Mouse (Mus musculus): ENCODE data around the gene Sh3pxd2a. TPM values are rescaled to one million over a fixed set of nuclear protein-coding genes. Genes with fewer than 3 reads are reported as not detected.
A peak's percentile ranks its signal among the peaks of the same experiment; 100 is the strongest.

Sh3pxd2a gene
- polyA plus RNA-seq, 1 experiment from 2014 or later, result 0.82 TPM

DNA sequence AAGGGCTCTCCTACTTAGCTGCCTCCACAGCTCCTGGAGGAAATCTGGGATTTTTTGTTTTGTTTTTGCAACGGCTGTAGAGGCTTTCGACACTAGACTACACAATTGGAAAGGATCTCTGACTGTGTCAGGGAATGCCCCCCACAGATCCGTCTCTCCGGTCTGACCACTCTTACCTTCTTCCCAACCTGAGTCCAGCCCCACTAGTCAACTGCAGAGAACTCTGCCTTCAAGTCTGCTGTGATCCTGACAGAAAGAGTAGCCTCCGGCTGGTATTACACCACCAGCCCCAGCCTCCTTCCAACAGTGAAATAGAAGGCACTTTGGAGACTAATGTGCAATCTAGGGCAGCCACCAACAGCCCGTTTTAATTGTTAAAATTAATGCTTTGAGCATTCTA, 1.5 kb downstream of the Sh3pxd2a start:
- Histone ChIP-seq H3K4me1 (ENCODE audit: insufficient read depth) (peaks cover 29% of the 10 kb centered on the region), H3K4me3 (ENCODE audit: low read depth, low read length) (peak overlapping the region; percentile 66), H3K9me3 (ENCODE audit: low read length) (no peaks in the 10 kb centered on the region), H3K36me3 (replicated peaks; ENCODE audit: insufficient read depth, low read length) (no peaks in the 10 kb centered on the region), H3K9ac (replicated peaks) (0 out of 2 replicates have a peak overlapping the region, but pooled peaks have one; percentile 77), H3K27me3 (ENCODE audit: insufficient read depth, low read length) (peaks cover 10% of the 10 kb centered on the region; the same call in 1 of the 2 replicates), H3K27ac (ENCODE audit: low read depth) (0 out of 2 replicates have a peak overlapping the region, but pooled peaks have one; percentile 96), H3K4me2 (ENCODE audit: low read depth, low read length) (peak overlapping the region; percentile 91)
- no peak for ATAC-seq
- DNase-seq, result no peak
- TF ChIP-seq EP300 (IDR thresholded peaks at IDR 0.05; ENCODE audit: low read depth) (no peak), CTCF (IDR thresholded peaks at IDR 0.05; ENCODE audit: low read depth) (no peak)
- 44% methylated on average over 6 of the region's 6 CpGs for WGBS (ENCODE audit: insufficient replicate concordance)

DNA sequence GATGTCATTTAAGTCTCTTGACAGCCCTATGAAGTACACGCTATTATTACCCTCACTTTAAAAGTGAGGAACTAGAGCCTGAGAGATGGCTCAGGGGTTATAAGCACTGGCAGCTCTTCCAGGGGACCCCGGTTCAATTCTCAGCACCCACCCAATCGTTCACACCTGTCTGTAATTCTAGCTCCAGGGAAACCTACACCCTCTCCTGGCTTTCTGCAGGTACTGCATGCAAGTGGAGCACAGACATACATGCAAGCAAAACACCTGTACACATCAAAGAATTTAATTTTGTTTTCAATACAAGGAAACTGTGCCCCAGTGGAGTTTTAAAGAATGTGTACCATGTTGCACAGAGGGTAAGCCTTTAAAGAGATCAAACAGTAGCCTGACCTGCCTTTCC, 2.4 kb downstream of the Sh3pxd2a start:
- peaks cover 37% of the 10 kb centered on the region for H3K4me1 ChIP-seq (ENCODE audit: insufficient read depth)
- no peak for DNase-seq
- H3K9me3 ChIP-seq (ENCODE audit: low read length), result no peaks in the 10 kb centered on the region
- H3K9ac ChIP-seq (replicated peaks), result no peak overlapping the region
- TF ChIP-seq CTCF (IDR thresholded peaks at IDR 0.05; ENCODE audit: low read depth), result peak; percentile 47
- TF ChIP-seq EP300 (IDR thresholded peaks at IDR 0.05; ENCODE audit: low read depth), result no peak; the same call in 1 of the 2 replicates
- 0 out of 2 replicates have a peak overlapping the region, but pooled peaks have one; percentile 22 for H3K27ac ChIP-seq (ENCODE audit: low read depth)
- H3K27me3 ChIP-seq (ENCODE audit: insufficient read depth, low read length), result peaks cover 10% of the 10 kb centered on the region; the same call in 1 of the 2 replicates
- WGBS (ENCODE audit: insufficient replicate concordance), result 78% methylated on average over 3 of the region's 3 CpGs
- no peak overlapping the region for H3K4me3 ChIP-seq (ENCODE audit: low read depth, low read length)
- H3K36me3 ChIP-seq (replicated peaks; ENCODE audit: insufficient read depth, low read length), result no peaks in the 10 kb centered on the region
- H3K4me2 ChIP-seq (ENCODE audit: low read depth, low read length), result no peak overlapping the region
- no peak for ATAC-seq

- no peak for DNase-seq
Observed at GRCm38 (mm10) chr19:47461386-47461785, 2.8 kb downstream of the Sh3pxd2a start.

DNA sequence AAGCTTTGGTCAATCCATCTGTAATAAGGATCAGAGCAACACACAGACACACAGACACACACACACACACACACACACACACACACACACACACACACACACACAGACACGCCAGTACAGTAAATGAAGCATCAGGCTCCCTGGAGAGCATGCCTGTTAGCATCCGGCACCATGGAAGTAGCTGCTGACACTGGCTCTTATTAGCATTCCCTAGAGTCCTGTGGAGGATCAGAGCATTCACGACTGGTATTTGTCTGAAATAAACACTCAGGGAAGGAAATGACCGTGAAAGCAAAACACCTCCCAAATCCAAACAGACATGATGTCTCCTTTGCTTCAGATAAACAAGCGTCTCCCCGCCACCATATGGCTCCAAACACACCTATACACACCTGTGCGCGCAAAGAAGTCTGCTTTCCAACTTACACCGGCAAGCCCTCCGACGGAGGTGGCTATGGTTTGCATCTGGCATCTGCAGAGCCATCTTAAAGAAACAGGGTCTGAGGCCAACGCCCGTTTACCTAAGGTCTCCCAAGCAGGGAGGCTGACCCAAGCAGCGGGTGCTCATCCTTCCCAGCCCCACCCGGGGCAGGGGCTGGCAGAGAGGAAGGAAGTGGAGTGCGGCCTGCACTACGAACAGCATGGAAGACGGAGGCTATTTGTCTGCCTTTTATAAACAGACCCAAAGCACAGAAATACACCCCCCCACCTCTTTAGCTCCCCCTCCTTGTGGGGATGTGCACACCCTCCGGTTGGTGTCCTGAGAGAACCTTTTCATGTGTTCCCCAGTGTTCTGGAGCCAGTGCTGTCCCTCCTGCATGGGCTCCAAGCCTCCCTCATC, 3.9 kb downstream of the Sh3pxd2a start:
- no peak overlapping the region for H3K9ac ChIP-seq (replicated peaks)
- DNase-seq (no peak), ATAC-seq (no peak)
- no peak overlapping the region for H3K4me3 ChIP-seq (ENCODE audit: low read depth, low read length)
- H3K9me3 ChIP-seq (ENCODE audit: low read length), result no peaks in the 10 kb centered on the region
- H3K27me3 ChIP-seq (ENCODE audit: insufficient read depth, low read length), result peaks cover 10% of the 10 kb centered on the region; the same call in 1 of the 2 replicates
- no peak overlapping the region for H3K4me2 ChIP-seq (ENCODE audit: low read depth, low read length)
- WGBS (ENCODE audit: insufficient replicate concordance), result 55% methylated on average over 19 of the region's 19 CpGs
- no peaks in the 10 kb centered on the region for H3K36me3 ChIP-seq (replicated peaks; ENCODE audit: insufficient read depth, low read length)
- TF ChIP-seq CTCF (IDR thresholded peaks at IDR 0.05; ENCODE audit: low read depth) (no peak), EP300 (IDR thresholded peaks at IDR 0.05; ENCODE audit: low read depth) (no peak)
- no peak overlapping the region for H3K27ac ChIP-seq (ENCODE audit: low read depth)
- H3K4me1 ChIP-seq (ENCODE audit: insufficient read depth), result peaks cover 51% of the 10 kb centered on the region

More at GRCm38 (mm10) chr19:47461386-47461785, 2.8 kb downstream of the Sh3pxd2a start:
- WGBS (ENCODE audit: insufficient replicate concordance), result 64% methylated on average over 9 of the region's 9 CpGs
- H3K4me2 ChIP-seq (ENCODE audit: low read depth, low read length), result no peak overlapping the region
- no peak overlapping the region for H3K9ac ChIP-seq (replicated peaks)
- no peak overlapping the region for H3K4me3 ChIP-seq (ENCODE audit: low read depth, low read length)
- no peak for ATAC-seq
- no peak overlapping the region for H3K27ac ChIP-seq (ENCODE audit: low read depth)
- H3K4me1 ChIP-seq (ENCODE audit: insufficient read depth), result peaks cover 40% of the 10 kb centered on the region
- no peaks in the 10 kb centered on the region for H3K9me3 ChIP-seq (ENCODE audit: low read length)
- H3K36me3 ChIP-seq (replicated peaks; ENCODE audit: insufficient read depth, low read length), result no peaks in the 10 kb centered on the region
- TF ChIP-seq EP300 (IDR thresholded peaks at IDR 0.05; ENCODE audit: low read depth) (peak; percentile 58), CTCF (IDR thresholded peaks at IDR 0.05; ENCODE audit: low read depth) (no peak)
- H3K27me3 ChIP-seq (ENCODE audit: insufficient read depth, low read length), result peaks cover 10% of the 10 kb centered on the region; the same call in 1 of the 2 replicates

DNA sequence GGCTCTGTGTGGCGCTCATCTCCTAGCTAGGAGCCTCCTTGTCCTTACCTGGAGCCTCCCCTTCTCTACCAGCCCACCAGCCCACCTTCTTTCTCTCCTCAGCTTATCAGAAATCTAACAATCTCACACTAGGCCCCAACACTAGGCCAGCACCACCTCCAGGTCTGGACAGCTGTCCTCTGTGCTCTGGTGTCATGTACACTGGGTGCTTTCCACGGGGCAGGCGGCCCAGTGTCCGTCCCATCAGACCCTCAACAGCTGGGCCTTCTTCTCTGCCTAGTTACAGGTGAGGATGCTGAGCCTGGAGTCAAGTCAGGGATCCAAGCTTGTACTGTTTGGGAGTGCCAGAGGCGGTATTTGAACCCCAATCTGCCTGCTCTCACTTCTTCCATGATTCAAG, 5.0 kb downstream of the Sh3pxd2a start:
- TF ChIP-seq CTCF (IDR thresholded peaks at IDR 0.05; ENCODE audit: low read depth), result no peak
- no peak for TF ChIP-seq EP300 (IDR thresholded peaks at IDR 0.05; ENCODE audit: low read depth)
- Histone ChIP-seq H3K36me3 (replicated peaks; ENCODE audit: insufficient read depth, low read length) (no peaks in the 10 kb centered on the region), H3K9me3 (ENCODE audit: low read length) (no peaks in the 10 kb centered on the region), H3K27ac (ENCODE audit: low read depth) (no peak overlapping the region), H3K4me2 (ENCODE audit: low read depth, low read length) (no peak overlapping the region), H3K4me3 (ENCODE audit: low read depth, low read length) (no peak overlapping the region), H3K27me3 (ENCODE audit: insufficient read depth, low read length) (peaks cover 7% of the 10 kb centered on the region; the same call in 1 of the 2 replicates), H3K9ac (replicated peaks) (no peak overlapping the region), H3K4me1 (ENCODE audit: insufficient read depth) (peaks cover 62% of the 10 kb centered on the region)
- ATAC-seq (no peak), DNase-seq (no peak)
- 75% methylated on average over 5 of the region's 5 CpGs for WGBS (ENCODE audit: insufficient replicate concordance)

GRCm38 (mm10) chr19:47458504-47459161, 5.6 kb downstream of the Sh3pxd2a start:
- Histone ChIP-seq H3K4me1 (ENCODE audit: insufficient read depth) (peaks cover 66% of the 10 kb centered on the region), H3K9me3 (ENCODE audit: low read length) (no peaks in the 10 kb centered on the region), H3K4me2 (ENCODE audit: low read depth, low read length) (no peak overlapping the region), H3K4me3 (ENCODE audit: low read depth, low read length) (no peak overlapping the region), H3K27ac (ENCODE audit: low read depth) (peak overlapping the region; percentile 78), H3K9ac (replicated peaks) (peak overlapping the region; percentile 0; the same call in 1 of the 2 replicates), H3K27me3 (ENCODE audit: insufficient read depth, low read length) (peaks cover 3% of the 10 kb centered on the region; the same call in 1 of the 2 replicates), H3K36me3 (replicated peaks; ENCODE audit: insufficient read depth, low read length) (no peaks in the 10 kb centered on the region)
- ATAC-seq, result no peak
- TF ChIP-seq CTCF (IDR thresholded peaks at IDR 0.05; ENCODE audit: low read depth) (no peak), EP300 (IDR thresholded peaks at IDR 0.05; ENCODE audit: low read depth) (0 out of 2 replicates have a peak, but pooled peaks have one; percentile 41)
- 51% methylated on average over 17 of the region's 17 CpGs for WGBS (ENCODE audit: insufficient replicate concordance)
- DNase-seq, result no peak

Data from liver, postnatal 0 days (tissue).